Mouse (Mus musculus) embryo, embryonic 11.5 days (tissue): Measurements from ENCODE around the gene Inpp4a.
A peak's percentile ranks its signal among the peaks of the same experiment; 100 is the strongest.

ENCODE experiments used
- DNase-seq: peaks from one replicate; pipeline ENCODE4 v3.0.0-alpha.2; 2012; ENCODE audit warnings: low read depth, low spot score

Inpp4a gene

GRCm38 (mm10) chr1:37299540-37300491 lies at the start of gene Inpp4a:
Inpp4a (plus strand) TSS chr1:37299865.
- peak; percentile 89 for DNase-seq

GRCm38 (mm10) chr1:37250643-37251310 lies 48.9 kb upstream of the Inpp4a start:
- DNase-seq, result peak; percentile 51

DNA sequence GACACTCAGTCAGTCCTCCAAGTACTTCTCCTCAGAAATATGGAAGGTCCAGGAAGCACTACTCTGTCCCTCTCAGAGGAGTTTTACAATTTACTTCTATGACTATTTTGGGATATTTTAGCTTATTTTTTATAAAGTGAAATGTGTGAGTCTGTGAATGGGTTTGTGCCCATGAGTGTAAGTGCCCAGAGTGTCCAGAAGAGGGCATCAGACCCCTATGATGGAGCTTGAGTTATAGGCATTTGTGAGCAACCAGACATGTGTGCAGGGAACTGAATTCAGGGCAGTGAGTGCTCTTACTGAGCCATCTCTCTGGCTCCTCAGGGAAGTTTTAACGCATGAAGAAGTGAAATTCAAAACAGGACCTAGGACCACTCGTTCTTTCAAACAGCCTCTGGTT lies 41.2 kb upstream of the Inpp4a start:
- DNase-seq, result no peak

- peak; percentile 61 for DNase-seq
These were observed 27.2 kb upstream of the Inpp4a start for GRCm38 (mm10) chr1:37272464-37272863.

GRCm38 (mm10) chr1:37286556-37286955 lies 13.1 kb upstream of the Inpp4a start:
- DNase-seq, result no peak

DNA sequence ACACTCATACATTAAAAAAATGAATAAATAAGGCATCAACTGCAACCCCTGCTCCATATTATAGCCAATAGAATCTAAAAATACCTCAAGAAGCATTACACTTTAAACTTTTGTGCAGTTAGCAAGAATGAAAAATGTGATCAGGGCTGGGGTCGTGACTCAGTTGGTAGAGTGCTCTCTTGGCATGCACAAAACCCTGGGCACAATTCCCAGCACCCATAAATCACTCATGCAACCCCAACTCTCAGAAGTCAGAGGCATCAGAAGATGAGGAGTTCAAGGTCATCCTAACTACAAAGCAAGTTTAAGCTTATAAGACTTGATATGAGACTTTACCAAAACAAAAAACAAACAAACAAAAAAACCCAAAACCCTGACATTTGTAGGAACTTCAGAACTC lies 11.9 kb upstream of the Inpp4a start:
- no peak for DNase-seq

GRCm38 (mm10) chr1:37288181-37288935 lies 11.3 kb upstream of the Inpp4a start:
- no peak for DNase-seq

DNA sequence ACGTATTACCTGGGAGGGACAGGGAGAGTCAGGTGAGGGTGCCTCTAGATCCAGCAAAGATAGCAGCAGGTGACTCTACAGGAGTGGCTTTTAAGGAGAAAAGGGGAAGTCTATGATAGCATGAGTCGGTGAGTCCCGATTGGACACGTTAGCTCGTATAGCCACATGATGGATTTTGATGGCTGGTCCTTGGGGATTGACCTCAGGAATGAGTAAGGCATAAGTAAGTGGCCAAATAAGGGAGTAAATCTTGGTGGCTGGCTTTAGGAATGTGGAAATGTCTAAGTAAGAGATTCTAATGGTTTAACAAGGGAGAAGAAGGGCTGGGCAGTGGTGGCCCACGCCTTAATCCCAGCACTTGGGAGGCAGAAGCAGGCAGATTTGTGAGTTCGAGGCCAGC lies 10.7 kb upstream of the Inpp4a start:
- no peak for DNase-seq

DNA sequence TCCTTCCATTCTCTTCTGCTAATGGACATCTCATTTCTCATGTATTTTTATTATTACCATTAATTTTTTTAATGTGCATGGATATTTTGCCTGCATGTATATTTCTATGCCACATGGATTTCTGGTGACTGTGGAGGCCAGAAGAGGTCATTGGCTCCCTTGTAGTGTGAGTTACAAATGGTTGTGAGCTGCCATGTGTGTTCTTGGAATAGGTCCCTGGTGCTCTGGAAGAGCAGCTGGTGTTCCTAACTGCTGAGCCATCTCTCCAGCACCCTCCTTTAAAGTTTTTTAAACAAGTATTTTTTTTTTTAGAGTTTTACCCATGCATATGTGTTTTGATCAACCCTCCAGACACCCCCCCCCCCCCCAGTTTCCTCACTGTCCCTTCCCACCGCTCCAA lies 3.3 kb upstream of the Inpp4a start:
- DNase-seq, result no peak

- no peak for DNase-seq
These were observed 761 bp upstream of the Inpp4a start for GRCm38 (mm10) chr1:37298904-37299303.

GRCm38 (mm10) chr1:37300650-37301049 lies 985 bp downstream of the Inpp4a start:
- no peak for DNase-seq

DNA sequence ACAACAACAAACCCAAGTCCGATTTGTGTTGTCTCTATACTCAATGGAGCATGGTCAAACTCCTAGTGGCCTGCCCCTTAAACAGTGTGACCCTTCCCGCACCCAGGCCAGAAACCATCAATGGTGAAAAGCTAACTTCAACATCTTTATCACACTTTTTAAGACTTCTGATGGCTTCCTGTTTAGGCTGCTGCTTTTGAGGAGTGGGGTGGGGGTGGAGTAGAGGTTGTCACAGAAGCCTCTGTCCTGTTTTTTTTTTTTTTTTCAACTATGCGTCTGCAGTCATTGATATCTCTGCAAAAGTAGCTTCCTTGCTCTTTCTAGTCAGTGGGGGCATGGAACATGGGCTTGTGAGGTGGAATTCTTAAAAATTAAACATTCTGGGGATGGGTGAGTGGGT lies 3.1 kb downstream of the Inpp4a start:
- no peak for DNase-seq

DNA sequence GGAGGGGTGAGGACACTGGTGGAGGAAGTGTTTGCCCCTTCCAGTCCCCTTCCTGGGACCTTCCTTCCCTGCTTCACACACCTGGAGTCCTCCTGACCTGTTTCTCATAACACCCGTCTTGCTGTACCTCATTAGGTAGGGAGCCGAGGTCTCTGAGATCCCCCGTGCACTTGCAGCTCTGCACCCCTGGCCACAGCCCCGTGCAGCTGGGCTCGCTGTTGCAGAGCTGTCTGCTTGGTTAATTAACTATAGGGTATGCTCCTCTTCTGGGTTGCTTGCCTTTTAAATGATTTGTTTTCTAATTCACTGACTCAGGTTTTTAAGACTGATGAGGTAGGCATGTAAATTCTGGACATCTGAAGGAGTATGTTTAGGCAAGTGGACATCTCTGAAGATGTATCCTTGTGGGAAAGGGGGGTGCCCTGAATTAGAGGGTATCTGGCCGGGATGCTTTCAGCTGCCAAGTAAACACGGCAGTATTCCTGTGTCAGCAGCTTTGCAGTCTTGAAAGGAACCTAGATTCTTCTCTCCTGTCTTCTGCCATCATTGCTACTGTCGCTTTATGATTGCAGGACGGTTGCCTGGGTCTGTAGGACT lies 6.1 kb downstream of the Inpp4a start:
- DNase-seq, result no peak

DNA sequence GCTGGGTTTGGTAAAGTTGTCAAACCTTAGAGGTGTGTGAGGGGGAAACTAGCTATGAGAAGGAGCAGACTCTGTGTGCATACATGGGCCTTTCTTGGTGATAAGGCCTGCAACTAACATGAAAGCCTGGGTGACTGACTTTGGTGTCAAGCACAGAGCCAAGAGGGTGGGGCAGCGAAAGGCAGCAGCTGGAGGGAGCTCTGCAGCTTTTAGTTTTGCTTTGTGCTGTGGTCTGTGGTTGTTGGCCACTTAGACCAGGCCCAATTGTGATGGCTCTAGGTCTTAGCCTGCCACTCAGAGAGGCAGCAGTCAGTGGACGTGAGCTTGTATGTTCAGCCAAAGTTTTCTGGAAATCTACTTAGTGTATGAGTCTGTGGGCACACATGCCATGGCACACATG lies 7.9 kb downstream of the Inpp4a start:
- no peak for DNase-seq

- no peak for DNase-seq
These were observed 8.5 kb downstream of the Inpp4a start for GRCm38 (mm10) chr1:37308021-37308742.

DNA sequence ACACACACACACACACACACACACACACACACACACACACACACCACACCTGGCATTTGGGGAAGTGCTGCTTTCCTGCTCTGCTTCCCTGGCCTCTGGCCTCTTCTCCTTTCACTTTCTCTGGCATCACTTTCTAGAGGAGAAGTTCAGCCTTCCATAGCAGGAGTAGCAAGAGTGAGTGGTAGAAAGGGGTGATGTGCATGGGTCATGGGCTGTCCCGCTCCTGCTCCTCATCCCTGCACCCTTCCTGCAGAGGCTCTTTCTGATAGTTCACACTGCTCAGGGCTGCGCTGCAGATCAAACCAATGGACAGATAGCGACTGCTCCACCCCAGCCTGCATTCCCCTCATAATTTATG lies 9.1 kb downstream of the Inpp4a start:
- no peak for DNase-seq

DNA sequence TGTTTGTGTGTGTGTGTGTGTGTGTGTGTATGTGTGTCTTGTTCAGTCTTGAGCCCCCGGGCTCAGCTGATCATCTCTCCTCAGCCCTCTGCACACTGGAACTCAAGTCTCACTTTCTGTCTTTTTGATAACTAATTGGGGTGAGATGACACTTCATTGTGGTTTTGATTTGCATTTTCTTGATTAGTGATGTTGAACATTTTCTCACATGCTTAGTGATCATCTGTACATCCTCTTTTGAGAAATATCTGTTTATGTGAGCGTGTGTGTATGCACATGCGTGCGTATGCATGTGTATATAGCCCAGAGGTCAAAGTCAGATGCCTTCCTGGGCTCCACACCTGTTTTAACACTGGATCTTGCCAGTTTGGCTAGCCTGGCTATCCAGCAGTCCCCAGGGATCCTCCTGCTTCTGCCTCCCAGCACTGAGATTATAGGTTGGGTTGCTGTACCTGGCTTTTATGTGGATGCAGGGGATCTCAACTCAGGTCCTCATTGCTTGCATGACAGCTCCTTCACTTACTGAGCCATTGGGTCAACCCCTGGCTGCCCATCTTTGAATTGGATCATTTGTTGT lies 10.4 kb downstream of the Inpp4a start:
- no peak for DNase-seq

- DNase-seq, result no peak
These were observed 14.7 kb downstream of the Inpp4a start for GRCm38 (mm10) chr1:37314338-37314737.

- no peak for DNase-seq
These were observed 18.1 kb downstream of the Inpp4a start for GRCm38 (mm10) chr1:37317644-37318285.

- no peak for DNase-seq
These were observed 18.9 kb downstream of the Inpp4a start for GRCm38 (mm10) chr1:37318558-37318957.
